Mouse (Mus musculus) frontal cortex, adult 2 months (tissue): ENCODE results near the gene Gpr4. TPM values are rescaled to one million over a fixed set of nuclear protein-coding genes. Genes with fewer than 3 reads are reported as not detected.

Experiments used
- DNase-seq, 2 experiments: peaks; one replicate each; pipeline ENCODE4 v3.0.0; 2022; ENCODE audit warnings: low spot score in 1 of 2; ENCODE audit errors: extremely low spot score in 1 of 2
- polyA plus RNA-seq: library from polyadenylated mRNA; depleted of rRNA; stranded (reverse); fragments of >200 nt; gene quantifications from 2 replicates; pipeline ENCODE4 v1.2.3, GENCODE M21; 2012; rRNA removed

Gene Gpr4
- polyA plus RNA-seq, 1 experiment, result 7.4 TPM

DNA sequence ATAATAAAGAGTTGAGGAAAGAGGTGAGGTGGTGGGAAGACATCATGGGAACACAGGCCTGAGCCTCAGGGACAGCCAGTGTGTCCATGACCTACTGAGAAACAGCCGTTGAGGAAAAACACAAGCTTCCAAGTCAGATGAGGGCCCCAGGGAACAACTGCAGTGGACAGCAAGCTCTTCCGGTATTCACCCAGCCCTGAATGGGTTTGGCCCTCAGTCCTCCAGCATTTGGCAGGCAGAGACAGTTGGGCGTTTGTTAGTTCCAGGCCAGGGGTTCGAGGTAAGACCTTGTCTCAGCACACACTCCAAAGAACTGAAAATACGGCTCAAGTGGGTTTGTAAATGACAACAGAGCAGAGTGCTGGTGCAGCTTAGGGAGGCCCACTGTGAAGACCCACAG is 41.1 kb downstream of the Gpr4 start:
- no peak for DNase-seq

DNA sequence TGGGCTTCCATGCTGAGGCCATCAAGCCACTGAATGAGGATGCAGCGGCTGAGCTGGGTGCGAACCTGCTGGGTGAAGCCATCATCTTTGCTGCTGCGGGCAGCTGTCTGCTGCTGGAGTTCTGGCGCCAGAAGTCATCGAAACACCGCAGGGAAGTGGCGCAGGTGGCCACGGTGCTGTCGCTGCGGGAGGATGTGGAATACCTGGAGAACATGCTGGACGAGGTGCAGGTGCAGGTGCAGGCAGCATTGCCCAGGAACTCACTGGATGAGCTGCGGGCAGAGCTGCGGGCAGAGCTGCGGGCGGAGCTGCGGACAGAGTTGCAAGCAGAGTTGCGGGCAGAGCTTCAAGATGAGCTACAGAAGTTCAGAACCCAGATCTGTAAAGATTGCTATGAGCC is 43.1 kb downstream of the Gpr4 start:
- no peak for DNase-seq

- DNase-seq, result no peak
These were observed 44.2 kb downstream of the Gpr4 start for GRCm38 (mm10) chr7:19256567-19256966.

DNA sequence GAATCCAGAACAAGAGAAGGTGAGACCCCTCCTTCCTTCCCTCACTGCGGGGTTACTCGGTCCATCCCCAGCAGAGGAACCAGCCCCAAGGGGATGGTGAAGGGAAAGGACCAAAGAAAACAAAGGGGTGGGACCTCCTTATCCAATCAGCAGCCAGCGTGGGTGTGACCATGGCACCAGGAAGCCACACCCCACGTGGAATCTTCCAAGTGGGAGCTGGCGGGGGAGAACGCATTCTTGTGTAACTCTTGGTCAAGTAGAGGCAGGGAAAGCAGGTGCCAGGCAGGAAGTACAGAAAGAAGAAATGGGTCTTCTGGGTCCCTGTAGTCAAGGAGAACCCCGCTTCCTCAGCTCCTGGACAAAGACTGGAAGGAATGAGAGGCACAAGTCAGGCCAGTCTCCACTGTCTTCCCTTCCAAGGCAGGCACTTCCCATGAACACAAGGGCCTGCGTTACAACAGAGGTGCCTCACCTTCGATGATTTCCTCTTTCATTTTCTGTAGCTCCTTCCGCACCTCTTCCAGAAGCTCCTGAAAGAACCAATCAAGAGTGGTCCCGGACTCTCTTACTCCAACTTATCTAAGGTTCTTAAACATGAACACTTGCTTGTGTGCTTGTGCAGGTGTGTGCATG is 45.2 kb downstream of the Gpr4 start:
- DNase-seq, result peak; percentile 58 to 61

DNA sequence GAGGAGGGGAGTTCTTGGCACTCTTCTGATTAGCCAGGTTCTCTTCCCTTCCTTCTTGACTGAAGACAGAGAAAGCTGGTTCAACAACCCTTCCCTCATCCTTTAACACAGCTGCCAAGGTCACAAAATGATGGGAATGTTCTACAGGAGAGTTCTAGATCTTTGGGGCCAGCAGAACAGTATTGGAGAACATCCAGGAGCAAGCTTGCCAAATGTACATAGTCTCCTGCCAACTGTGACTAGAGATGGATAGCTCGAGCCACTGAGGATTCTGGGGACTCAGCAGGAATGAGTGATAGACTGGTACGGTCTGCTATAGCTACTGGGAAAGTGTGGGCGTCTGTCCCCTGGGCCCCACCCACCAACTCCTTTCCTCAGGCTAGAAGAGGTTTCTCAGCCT is 46.0 kb downstream of the Gpr4 start:
- no peak for DNase-seq

GRCm38 (mm10) chr7:19265147-19265546 is 52.8 kb downstream of the Gpr4 start:
- no peak for DNase-seq

DNA sequence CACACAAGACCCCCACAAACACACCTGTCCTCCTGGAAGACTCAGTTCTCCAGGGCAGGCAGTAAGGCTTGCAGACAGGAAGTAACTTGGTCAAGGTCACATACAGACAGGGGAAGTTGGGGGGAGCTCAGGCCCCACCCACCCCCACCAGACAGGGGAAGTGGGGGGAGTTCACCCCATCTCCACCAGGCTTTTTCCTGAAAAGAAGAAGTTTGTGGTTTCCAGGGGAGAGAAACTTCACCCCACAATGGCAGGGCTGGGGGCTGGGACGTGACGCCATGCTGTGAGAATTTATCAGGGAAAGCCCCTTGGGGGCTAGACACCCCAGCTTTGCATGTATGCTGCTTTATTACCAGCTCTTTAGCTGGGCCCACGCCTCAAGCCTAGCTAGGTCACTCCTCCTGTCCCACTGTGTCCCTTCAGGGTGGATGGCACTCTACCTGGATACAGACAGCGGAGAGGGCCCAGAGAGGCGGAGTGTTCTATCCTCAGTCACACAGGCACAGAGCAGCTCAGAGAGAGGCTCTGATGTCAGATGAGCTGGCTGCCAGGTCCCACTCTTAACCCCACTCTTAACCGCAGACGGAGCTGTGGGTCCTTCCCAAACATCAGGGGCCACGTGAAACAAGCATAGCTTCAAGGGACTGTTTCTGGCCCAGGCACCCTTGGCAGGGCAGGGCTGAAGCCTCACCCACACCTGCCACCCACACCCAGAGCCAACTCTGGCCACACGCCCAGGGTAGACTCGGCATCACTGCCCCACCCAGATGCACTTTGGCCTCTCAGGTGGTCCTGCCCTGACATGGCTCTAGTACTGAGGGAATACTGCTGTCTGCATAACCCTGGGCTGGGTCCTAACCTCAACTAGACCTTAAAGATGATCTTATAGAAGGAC is 53.8 kb downstream of the Gpr4 start:
- DNase-seq, result no peak

DNA sequence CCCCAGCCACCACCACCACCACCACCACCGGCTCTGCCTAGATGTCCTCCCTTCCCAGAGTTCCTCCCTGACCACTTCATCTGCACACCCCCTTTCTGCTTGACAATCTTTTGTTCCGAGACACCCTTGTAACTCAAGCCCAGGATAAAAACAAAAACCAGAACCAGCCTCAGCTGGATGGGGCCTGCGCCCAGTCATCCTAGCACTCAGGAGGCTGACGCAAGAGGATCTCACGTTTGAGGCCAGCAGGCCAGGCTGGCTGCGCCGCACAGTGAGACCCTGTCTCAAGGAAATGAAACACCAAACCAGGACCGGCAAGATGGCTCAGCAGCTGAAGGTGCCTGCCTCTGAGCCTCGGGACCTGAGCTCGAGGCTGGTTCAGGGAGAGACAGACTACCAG is 54.7 kb downstream of the Gpr4 start:
- DNase-seq, result no peak

DNA sequence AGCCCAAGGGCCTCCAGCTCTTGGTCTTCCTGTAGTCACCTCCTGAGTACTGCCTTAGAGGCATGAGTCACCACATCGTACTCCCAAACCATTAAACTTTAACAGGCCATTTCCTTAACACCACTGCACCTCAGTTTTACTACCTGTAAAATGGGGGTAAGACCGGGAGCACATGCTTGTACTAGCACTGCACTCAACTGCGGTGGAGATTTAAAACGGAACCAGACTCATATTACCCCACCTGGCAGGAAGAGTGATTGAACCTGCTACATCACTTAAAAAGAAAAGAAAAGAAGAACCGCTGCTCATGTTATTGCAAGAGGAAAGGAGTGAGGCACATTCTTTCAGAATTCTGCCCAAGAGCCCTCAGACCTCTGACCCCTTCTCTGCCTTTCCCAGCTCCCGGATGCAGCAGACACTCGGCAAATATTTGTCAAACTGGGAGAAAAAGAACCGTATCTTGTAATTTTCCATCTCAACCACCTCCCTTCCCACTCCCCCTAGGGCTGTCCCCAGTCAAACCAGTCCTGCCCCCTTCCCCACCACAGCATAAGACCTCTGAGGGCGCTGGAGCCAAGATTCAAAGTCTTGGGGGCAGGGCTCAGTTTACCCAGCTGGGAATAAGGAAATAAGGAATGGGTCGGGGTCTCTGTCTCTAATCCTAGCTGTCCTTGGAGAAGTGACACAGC is 56.8 kb downstream of the Gpr4 start:
- DNase-seq, result no peak

DNA sequence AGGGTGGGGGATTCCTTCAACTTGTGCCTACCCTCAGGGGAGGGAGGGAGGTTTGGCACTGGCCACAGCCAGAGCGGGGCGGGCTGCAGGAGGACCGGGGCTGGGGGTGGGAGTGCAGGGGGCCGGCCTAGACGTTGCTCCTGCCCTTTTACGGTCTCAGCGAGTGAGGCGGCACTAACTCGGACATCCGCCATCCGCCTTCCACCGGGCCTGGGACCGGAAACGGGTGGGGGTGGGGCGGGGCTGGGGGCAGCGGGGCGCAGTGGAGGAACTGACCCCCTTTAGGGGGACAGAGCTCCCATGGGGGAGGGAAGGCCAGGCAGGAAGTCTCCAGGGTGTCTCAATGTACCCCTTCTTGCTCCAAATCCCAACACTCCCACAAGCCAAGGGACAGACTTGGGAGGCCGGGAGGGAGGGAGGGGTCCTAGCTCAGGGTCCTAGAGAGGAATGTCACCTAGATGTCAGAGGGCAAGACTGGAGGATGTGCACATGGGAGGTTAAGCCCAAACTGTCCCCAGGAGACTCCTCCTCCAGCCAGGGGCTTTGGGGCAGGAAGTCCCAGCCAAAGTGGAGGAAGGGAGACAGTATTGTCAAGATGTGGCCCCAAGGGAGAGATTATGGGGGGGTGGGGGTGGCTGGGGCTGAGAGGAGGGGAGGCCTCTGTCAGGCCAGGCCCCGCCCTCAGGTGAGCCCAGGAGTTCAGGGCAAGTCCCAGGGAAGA is 57.5 kb downstream of the Gpr4 start:
- no peak for DNase-seq

- DNase-seq, result no peak
These were observed 58.3 kb downstream of the Gpr4 start for GRCm38 (mm10) chr7:19270509-19271237.

DNA sequence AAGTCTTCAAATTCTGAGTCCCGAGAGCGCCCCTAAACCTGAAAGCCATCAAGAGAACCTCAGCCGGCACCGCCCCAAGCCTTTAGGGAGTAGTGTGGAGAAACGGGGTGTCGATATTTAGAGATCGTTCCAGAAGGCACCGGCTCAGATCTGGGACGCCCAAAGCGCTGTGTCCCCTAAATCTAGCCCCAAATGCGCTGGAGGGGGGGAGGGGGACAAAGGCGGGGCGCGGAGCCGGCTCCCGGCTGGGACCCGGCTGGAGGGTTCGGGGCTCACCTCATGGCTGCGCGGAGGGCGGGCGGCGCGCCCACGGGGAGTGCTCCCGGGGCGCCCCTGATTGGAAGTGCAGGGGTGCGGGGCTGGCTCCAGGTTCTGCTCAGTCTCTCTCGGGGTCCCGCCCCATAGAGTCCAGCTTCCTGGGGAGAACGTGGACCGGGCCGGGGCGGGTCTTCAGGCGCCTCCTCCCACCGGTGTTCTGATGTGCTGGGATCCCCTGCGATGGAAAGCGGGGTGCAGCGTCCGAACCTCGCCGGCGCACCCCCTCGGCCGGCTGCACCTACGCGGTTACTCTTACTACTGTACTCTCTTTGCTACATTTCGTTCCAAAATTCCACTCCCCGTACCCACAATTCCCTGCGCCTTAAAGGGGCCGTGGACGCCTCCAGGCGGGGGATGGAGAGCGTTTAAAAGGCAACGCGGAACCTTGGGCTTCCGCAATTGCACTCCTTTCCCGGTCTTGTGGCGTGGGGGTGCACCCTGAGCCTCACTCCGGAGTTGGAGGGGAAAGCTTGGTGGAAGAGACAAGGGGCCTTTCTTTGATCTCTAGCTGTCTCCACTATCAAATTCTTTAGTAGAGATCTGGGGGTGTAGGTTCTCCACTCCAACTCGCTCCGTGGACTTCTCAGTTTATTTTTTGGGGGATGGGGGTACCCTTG is 59.2 kb downstream of the Gpr4 start, which contains the start of gene Vasp:
Vasp (minus strand) TSS at position 580 of the 935 bp plus-strand sequence.
- DNase-seq, result peak; percentile 67 to 92

- DNase-seq, result peak in 1 of 2 experiments; percentile 42
These were observed 59.9 kb downstream of the Gpr4 start for GRCm38 (mm10) chr7:19272173-19272764.

Other genes with a start within 250 kb of the Gpr4 start
- 2.9 and 4.1 TPM in 2 replicates for gene Nanos2, start 225.1 kb upstream of the Gpr4 start, polyA plus RNA-seq
- 39.9 and 46.2 TPM in 2 replicates for gene Mypop, start 221.3 kb upstream of the Gpr4 start, polyA plus RNA-seq
- gene Irf2bp1, start 208.5 kb upstream of the Gpr4 start, polyA plus RNA-seq, result 29.0 and 30.5 TPM in 2 replicates
- gene Foxa3, start 189.0 kb upstream of the Gpr4 start, polyA plus RNA-seq, result not detected in 2 replicates
- 118 and 120 TPM in 2 replicates for gene Sympk, start 188.2 kb upstream of the Gpr4 start, polyA plus RNA-seq
- 0.14 and 0.17 TPM in 2 replicates for gene Rsph6a, start 157.8 kb upstream of the Gpr4 start, polyA plus RNA-seq
- 174 and 178 TPM in 2 replicates for gene Dmwd, start 136.3 kb upstream of the Gpr4 start, polyA plus RNA-seq
- 50.3 and 59.6 TPM in 2 replicates for gene Dmpk, start 128.7 kb upstream of the Gpr4 start, polyA plus RNA-seq
- gene Six5, start 117.9 kb upstream of the Gpr4 start, polyA plus RNA-seq, result 5.4 and 5.7 TPM in 2 replicates
- gene Gm4969, start 94.2 kb upstream of the Gpr4 start, polyA plus RNA-seq, result 1.1 and 1.4 TPM in 2 replicates
- gene Fbxo46, start 92.7 kb upstream of the Gpr4 start, polyA plus RNA-seq, result 8.4 and 9.0 TPM in 2 replicates
- 15.3 and 16.7 TPM in 2 replicates for gene Qpctl, start 63.2 kb upstream of the Gpr4 start, polyA plus RNA-seq
- 70.7 and 83.9 TPM in 2 replicates for gene Snrpd2, start 62.8 kb upstream of the Gpr4 start, polyA plus RNA-seq
- gene Gipr, start 46.4 kb upstream of the Gpr4 start, polyA plus RNA-seq, result 11.0 and 11.9 TPM in 2 replicates
- 134 and 136 TPM in 2 replicates for gene Eml2, start 36.1 kb upstream of the Gpr4 start, polyA plus RNA-seq
- 40.9 and 41.0 TPM in 2 replicates for gene Opa3, start 15.8 kb downstream of the Gpr4 start, polyA plus RNA-seq
- gene Vasp, start 59.3 kb downstream of the Gpr4 start, polyA plus RNA-seq, result 22.2 and 24.9 TPM in 2 replicates
- gene Ppm1n, start 67.5 kb downstream of the Gpr4 start, polyA plus RNA-seq, result 0.48 and 0.62 TPM in 2 replicates
- 128 and 135 TPM in 2 replicates for gene Rtn2, start 70.1 kb downstream of the Gpr4 start, polyA plus RNA-seq
- gene Fosb, start 97.5 kb downstream of the Gpr4 start, polyA plus RNA-seq, result 6.3 and 22.4 TPM in 2 replicates
- gene Ercc1, start 132.2 kb downstream of the Gpr4 start, polyA plus RNA-seq, result 49.9 and 53.6 TPM in 2 replicates
- gene Cd3eap, start 146.9 kb downstream of the Gpr4 start, polyA plus RNA-seq, result 12.7 and 15.2 TPM in 2 replicates
- gene Ppp1r13l, start 147.2 kb downstream of the Gpr4 start, polyA plus RNA-seq, result 5.3 and 5.5 TPM in 2 replicates
- gene Ercc2, start 169.5 kb downstream of the Gpr4 start, polyA plus RNA-seq, result 41.5 and 47.0 TPM in 2 replicates
- 2.6 TPM in 2 replicates for gene Klc3, start 191.6 kb downstream of the Gpr4 start, polyA plus RNA-seq
- 0.90 and 1.4 TPM in 2 replicates for gene Ckm, start 192.2 kb downstream of the Gpr4 start, polyA plus RNA-seq
- gene Mark4, start 246.3 kb downstream of the Gpr4 start, polyA plus RNA-seq, result 47.5 and 49.9 TPM in 2 replicates